Mouse (Mus musculus) liver, adult 10 weeks (tissue): Measurements from ENCODE around the gene Lhfpl3. TPM values are rescaled to one million over a fixed set of nuclear protein-coding genes. Genes with fewer than 3 reads are reported as not detected.

Source experiments
- polyA plus RNA-seq: library from polyadenylated mRNA; stranded (reverse); fragments of 350-450 nt; fragmentation: Illumina TruSeq; extraction: RNeasy Lipid Tissue Mini Kit (QIAGEN cat#74804); gene quantifications from one replicate; pipeline ENCODE4 v1.2.3, GENCODE M21; 2014; ENCODE audit warnings: low read depth, low replicate concordance

Lhfpl3 gene
- polyA plus RNA-seq, result not detected

GRCm38 (mm10) chr5:22745885-22746532 is at the start of gene Lhfpl3:
TSS of gene Lhfpl3 (plus strand) at chr5:22746059.

Other genes starting within 250 kb of the Lhfpl3 start
- gene Orc5, start 195.6 kb upstream of the Lhfpl3 start, polyA plus RNA-seq, result 37.5 TPM